Mouse (Mus musculus) fat pad, adult 2 months (tissue): ENCODE results near the gene Dscam.

ENCODE experiments used
- DNase-seq: peaks from one replicate; pipeline ENCODE4 v3.0.0-alpha.2; 2011; ENCODE audit warnings: low read depth, low spot score; ENCODE audit errors: extremely low read depth

Gene Dscam

GRCm38 (mm10) chr16:96671603-96672374 is 498.8 kb downstream of the Dscam start:
- DNase-seq: no peak

DNA sequence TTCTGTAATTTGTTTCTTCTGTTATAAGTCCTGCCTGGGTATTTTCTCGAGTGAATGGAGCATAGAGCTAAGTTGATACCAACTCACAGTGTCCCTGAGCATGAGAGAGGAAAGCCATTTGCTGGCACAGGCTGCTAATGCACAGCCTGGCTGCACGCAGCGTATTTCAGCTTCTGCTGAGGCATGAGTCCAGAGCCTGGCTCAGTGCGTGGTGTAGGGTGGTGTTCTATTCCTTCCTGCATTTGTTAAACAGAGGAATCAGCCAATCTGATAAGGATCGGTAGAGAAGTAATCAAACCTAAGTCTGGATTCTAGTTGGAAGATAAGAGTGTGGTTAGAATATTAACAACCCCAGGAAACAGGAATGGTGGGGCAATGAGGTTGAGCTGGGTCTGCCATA is 500.8 kb downstream of the Dscam start:
- no peak for DNase-seq

GRCm38 (mm10) chr16:96668478-96668877 is 502.1 kb downstream of the Dscam start:
- DNase-seq: no peak

DNA sequence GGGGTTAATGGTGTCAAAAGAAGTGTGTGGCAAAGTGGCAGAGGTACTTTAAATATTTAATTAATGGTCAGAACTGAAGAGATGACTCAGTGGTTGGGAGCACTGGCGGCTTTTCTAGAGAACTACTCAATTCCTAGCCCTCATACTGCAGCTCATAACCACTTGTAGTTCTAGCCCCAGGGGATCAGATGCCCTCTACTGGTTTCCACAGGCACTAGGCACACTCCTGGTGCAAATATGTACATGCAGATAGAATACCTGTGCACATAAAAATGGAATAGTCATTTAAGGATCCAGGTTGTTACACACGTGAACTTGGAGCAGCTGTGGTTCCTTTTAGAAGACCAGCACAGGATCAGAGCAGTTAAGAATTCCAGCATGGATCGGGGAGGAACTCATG is 509.5 kb downstream of the Dscam start:
- no peak for DNase-seq

- no peak for DNase-seq
These were observed 511.3 kb downstream of the Dscam start for GRCm38 (mm10) chr16:96659275-96659674.

GRCm38 (mm10) chr16:96655548-96655947 is 515.0 kb downstream of the Dscam start:
- DNase-seq: no peak

GRCm38 (mm10) chr16:96654054-96654453 is 516.5 kb downstream of the Dscam start:
- no peak for DNase-seq

DNA sequence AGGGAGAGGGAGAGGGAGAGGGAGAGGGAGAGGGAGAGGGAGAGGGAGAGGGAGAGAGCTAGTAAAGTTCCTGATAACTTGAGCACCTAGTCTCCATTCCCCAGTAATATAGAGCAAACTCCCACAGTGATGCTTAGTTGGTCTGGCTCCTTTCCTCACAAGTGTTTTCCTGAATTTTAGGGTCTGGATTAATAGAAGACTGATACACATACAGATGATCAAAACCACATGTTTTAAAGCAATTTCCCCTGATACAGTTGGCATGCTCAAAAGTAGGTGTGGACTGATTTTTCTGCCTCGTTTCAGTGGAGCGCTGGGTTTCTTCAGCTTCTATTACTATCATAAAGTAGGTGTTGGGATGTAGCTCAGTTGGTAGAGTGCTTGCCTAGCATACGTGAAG is 519.1 kb downstream of the Dscam start:
- no peak for DNase-seq

GRCm38 (mm10) chr16:96640101-96640500 is 530.5 kb downstream of the Dscam start:
- no peak for DNase-seq

GRCm38 (mm10) chr16:96635916-96636315 is 534.6 kb downstream of the Dscam start:
- no peak for DNase-seq

DNA sequence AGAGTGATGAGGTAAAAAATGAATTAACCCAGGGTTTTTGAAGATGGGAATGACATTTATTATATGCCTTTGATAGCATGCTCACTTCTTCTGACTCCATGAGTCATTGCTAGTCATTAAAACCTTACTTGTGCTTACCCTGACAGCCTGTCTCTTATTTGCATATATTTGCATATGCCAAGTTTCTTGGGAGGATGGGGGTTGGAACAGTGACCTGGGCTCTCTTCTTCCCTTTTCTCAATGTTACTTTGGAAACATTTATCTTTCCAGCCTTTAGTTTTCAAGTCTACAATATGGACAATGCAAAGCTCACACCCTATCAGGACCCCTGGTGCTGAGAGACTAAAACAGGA is 535.8 kb downstream of the Dscam start:
- no peak for DNase-seq

DNA sequence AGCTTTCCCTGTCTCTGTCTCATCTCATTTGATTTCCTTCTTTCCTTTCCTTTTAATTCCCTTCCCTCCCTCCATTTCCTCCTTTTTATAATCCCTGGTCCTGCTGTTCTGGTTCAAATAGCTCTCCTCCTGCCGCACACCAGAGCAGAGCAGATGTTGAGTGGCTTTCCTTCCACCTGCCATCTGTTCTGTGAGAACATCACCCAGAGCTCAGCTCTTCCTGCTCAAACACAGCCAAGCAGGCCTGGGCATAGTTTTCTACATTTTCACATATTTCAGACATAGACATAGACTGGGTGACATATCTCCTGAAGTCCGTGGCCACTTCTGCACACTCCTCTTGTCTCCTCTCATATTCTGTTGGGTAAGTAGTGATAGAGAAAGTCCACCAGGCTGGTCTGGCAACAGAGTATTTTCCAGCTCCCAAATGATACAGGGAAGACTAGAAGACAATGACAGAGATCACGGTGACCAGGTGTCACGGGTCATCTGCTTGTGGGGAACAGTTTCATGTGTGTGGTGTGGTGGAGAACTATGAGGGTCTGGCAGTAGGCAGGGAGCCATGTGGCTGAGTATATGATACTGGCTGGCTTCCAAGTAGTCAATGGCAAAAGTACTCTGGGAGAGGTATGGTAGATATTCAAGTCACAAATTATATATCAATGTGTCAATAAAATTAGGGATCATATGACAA is 536.3 kb downstream of the Dscam start:
- DNase-seq: no peak

- DNase-seq: no peak
These were observed 540.3 kb downstream of the Dscam start for GRCm38 (mm10) chr16:96630241-96630640.

GRCm38 (mm10) chr16:96629623-96630022 is 540.9 kb downstream of the Dscam start:
- no peak for DNase-seq

GRCm38 (mm10) chr16:96625468-96625867 is 545.1 kb downstream of the Dscam start:
- no peak for DNase-seq

GRCm38 (mm10) chr16:96624570-96625411 is 545.8 kb downstream of the Dscam start:
- no peak for DNase-seq

GRCm38 (mm10) chr16:96620861-96621260 is 549.7 kb downstream of the Dscam start:
- DNase-seq: no peak

DNA sequence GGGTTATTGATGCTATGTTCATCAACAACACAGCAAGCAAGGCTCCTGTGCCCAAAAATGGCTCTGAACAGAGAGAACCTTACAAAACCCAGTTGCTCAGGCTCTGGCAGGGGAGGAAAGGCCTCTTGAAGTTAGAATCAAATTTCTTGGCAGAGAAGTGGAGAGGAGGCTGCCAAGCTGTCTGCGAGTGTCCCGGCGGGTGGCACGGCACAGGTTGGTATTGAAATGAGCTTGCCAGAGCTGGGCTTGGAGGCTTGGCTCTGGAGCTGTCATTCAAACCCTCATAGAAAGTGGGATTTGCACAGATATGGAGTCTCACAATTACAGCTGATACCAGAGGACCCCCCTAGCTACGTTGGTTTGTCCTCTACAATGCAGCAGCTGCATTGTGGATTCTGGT is 550.1 kb downstream of the Dscam start:
- DNase-seq: no peak

GRCm38 (mm10) chr16:96617772-96618171 is 552.8 kb downstream of the Dscam start:
- DNase-seq: no peak

- DNase-seq: no peak
These were observed 557.3 kb downstream of the Dscam start for GRCm38 (mm10) chr16:96613275-96613674.

- no peak for DNase-seq
These were observed 559.7 kb downstream of the Dscam start for GRCm38 (mm10) chr16:96610806-96611205.

DNA sequence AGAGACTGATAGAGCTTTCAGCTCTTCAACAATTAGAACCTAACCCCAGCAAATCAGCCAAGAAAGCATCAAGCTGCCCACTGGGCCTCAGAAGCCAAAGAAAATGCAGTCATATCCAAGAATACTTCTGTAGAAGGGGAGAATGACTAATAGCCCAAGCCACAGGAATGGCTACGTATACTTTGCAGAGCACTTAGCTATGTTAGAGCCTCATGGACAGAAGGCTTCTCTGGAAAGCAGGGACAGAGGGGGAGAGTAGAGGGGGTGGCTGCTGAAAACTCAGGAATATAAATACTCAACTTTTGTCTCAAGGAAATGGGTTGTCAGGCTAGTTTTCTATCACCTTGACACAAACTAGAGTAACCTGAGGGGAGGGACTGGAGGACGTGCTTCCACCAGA is 568.3 kb downstream of the Dscam start:
- no peak for DNase-seq
